In the genomic region with DNA sequence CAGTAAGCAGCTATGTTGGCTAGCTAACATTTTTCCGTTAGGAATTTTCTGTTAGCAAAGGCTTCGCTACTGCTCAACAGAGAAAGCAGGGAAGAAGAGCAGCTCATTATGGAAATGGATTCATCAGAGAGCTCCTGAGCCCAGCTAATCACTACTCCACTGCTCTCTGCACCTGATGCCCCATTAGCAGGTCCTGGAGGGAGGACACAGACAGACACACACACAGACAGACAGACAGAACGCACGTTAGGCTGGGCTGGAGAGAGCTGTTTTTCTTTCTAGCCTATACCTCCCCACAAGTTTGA, we compare ENCODE assay signal across 10 mouse cellular contexts. TPM values are rescaled to one million over a fixed set of nuclear protein-coding genes. Genes with fewer than 3 reads are reported as not detected.
DNase-seq lines count a peak whose midpoint lies in the region; ATAC-seq and TF ChIP-seq lines count a peak whose summit lies in the region.
"Had no signal": no experiment of that assay in that cellular context is flagged by ENCODE, and none has a peak within 500 bp of the region (broad histone marks: within the 10 kb centered on the region; RNA-seq: fewer than 3 reads in every experiment).

No protein-coding gene starts in this region.

- in situ Hi-C loops in ES-E14 (cut with MboI; ENCODE audit: low sequenced_read_pairs in 2 of 2, unreplicated experiment in 2 of 2) = no loop called here

- H3K9ac ChIP-seq in heart, embryonic 14.5 days (ENCODE audit: low read length) = peak overlapping the region; percentile 75
- 0 out of 2 replicates have a peak overlapping the region, but pooled peaks have one; percentile 0 for H3K9ac ChIP-seq in ES-E14 (ENCODE audit: insufficient read depth, low read depth, low read length, poor library complexity, severe bottlenecking)
- peak overlapping the region; percentile 60 for H3K9ac ChIP-seq in forebrain, embryonic 16.5 days (replicated peaks; ENCODE audit: low read depth, low read length)

- intact Hi-C loops in heart, postnatal 10 days (cut with DNase I) = no loop called here

- H3K4me3 ChIP-seq in heart, embryonic 14.5 days (ENCODE audit: control insufficient read depth in 1 of 2, insufficient read depth in 1 of 2, low read depth in 1 of 2, low read length in 2 of 2) = no peak overlapping the region
- H3K4me3 ChIP-seq in ES-E14 (ENCODE audit: insufficient read depth in 1 of 2, low read depth in 1 of 2, low read length in 2 of 2, poor library complexity in 1 of 2, severe bottlenecking in 1 of 2) = no peak overlapping the region
- no peak overlapping the region for H3K4me3 ChIP-seq in forebrain, embryonic 16.5 days (replicated peaks; ENCODE audit: low read length)
- H3K4me3 ChIP-seq in midbrain, embryonic 10.5 days = no peak overlapping the region

- H3K36me3 ChIP-seq in heart, embryonic 14.5 days (ENCODE audit: control insufficient read depth, insufficient read depth, low read length) = peaks cover 64% of the 10 kb centered on the region
- H3K36me3 ChIP-seq in ES-E14 (ENCODE audit: control insufficient read depth, insufficient read depth, low read length, poor library complexity, severe bottlenecking) = peaks cover 56% of the 10 kb centered on the region
- peaks cover 24% of the 10 kb centered on the region for H3K36me3 ChIP-seq in forebrain, embryonic 16.5 days (ENCODE audit: control insufficient read depth, insufficient read depth)
- H3K36me3 ChIP-seq in midbrain, embryonic 10.5 days = peaks cover 70% of the 10 kb centered on the region

- no peaks in the 10 kb centered on the region for H3K9me3 ChIP-seq in heart, embryonic 14.5 days (ENCODE audit: control insufficient read depth, low read length)
- no peaks in the 10 kb centered on the region for H3K9me3 ChIP-seq in ES-E14 (ENCODE audit: control insufficient read depth, insufficient read depth, low read depth, low read length)
- H3K9me3 ChIP-seq in forebrain, embryonic 16.5 days (ENCODE audit: control insufficient read depth, low read length) = no peaks in the 10 kb centered on the region
- H3K9me3 ChIP-seq in midbrain, embryonic 10.5 days (replicated peaks) = no peaks in the 10 kb centered on the region

- DNase-seq in heart, postnatal 10 days = no peak
- no peak for DNase-seq in ES-E14 (ENCODE audit: low read depth, low spot score)
- no peak for DNase-seq in midbrain, embryonic 10.5 days (ENCODE audit: low spot score)
- DNase-seq in adrenal gland, adult 2 months = no peak
- no peak for DNase-seq in frontal cortex, postnatal 10 days (ENCODE audit: low spot score in 2 of 2)
- DNase-seq in spleen, postnatal 10 days (ENCODE audit: low spot score in 2 of 2) = no peak
- DNase-seq: thymus, adult 2 months had no signal

- WGBS in heart, embryonic 14.5 days = 26% methylated on average over 4 of the region's 4 CpGs
- WGBS in forebrain, embryonic 16.5 days = 36% methylated on average over 4 of the region's 4 CpGs
- 70% methylated on average over 4 of the region's 4 CpGs for WGBS in midbrain, embryonic 10.5 days

- no peak for ATAC-seq in heart, embryonic 14.5 days (ENCODE audit: insufficient number of reproducible peaks, insufficient read depth, low FRiP score, low read depth)
- peak; percentile 6 for ATAC-seq in forebrain, embryonic 16.5 days

- peak overlapping the region; percentile 99 for H3K27ac ChIP-seq in heart, embryonic 14.5 days (replicated peaks in 1 of 2; ENCODE audit: control insufficient read depth in 1 of 2, insufficient read depth in 1 of 2, low read depth in 2 of 2, low read length in 2 of 2)
- no peak overlapping the region for H3K27ac ChIP-seq in ES-E14 (ENCODE audit: insufficient read depth, low read depth, low read length, poor library complexity, severe bottlenecking)
- H3K27ac ChIP-seq in forebrain, embryonic 16.5 days (ENCODE audit: low read length) = peak overlapping the region; percentile 98
- peak overlapping the region; percentile 76 for H3K27ac ChIP-seq in midbrain, embryonic 10.5 days (replicated peaks)

- H3K4me2 ChIP-seq in heart, embryonic 14.5 days (ENCODE audit: low read length) = peak overlapping the region; percentile 57
- H3K4me2 ChIP-seq in forebrain, embryonic 16.5 days (ENCODE audit: low read length) = no peak overlapping the region

- peaks cover 40 to 54% of the 10 kb centered on the region in 2 experiments for H3K4me1 ChIP-seq in heart, embryonic 14.5 days (ENCODE audit: control insufficient read depth in 2 of 2, insufficient read depth in 2 of 2, low read length in 2 of 2)
- peaks cover 6 to 13% of the 10 kb centered on the region in 2 experiments; a peak in 2 of 4 replicates for H3K4me1 ChIP-seq in ES-E14 (ENCODE audit: control insufficient read depth in 2 of 2, insufficient read depth in 2 of 2, low read length in 2 of 2, poor library complexity in 1 of 2)
- peaks cover 36% of the 10 kb centered on the region for H3K4me1 ChIP-seq in forebrain, embryonic 16.5 days (replicated peaks; ENCODE audit: control insufficient read depth, insufficient read depth, low read length)
- peaks cover 39% of the 10 kb centered on the region for H3K4me1 ChIP-seq in midbrain, embryonic 10.5 days

- H3K27me3 ChIP-seq in heart, embryonic 14.5 days (ENCODE audit: control insufficient read depth, insufficient read depth, low read length) = no peaks in the 10 kb centered on the region
- no peaks in the 10 kb centered on the region for H3K27me3 ChIP-seq in forebrain, embryonic 16.5 days (replicated peaks; ENCODE audit: control insufficient read depth, insufficient read depth, low read length)
- no peaks in the 10 kb centered on the region for H3K27me3 ChIP-seq in midbrain, embryonic 10.5 days (ENCODE audit: low read depth, poor library complexity, severe bottlenecking)

TF ChIP-seq in ES-E14, 5 proteins besides CTCF, POLR2A, EP300 and RAD21:
- no peak for TF ChIP-seq ZNF384 (IDR thresholded peaks at IDR 0.05; ENCODE audit: low read depth, low read length)
- TF ChIP-seq CHD2 (IDR thresholded peaks at IDR 0.05; ENCODE audit: low read depth, low read length) = no peak
- TF ChIP-seq MAFK (IDR thresholded peaks at IDR 0.05; ENCODE audit: insufficient read depth, low read depth, low read length) = no peak
- no peak for TF ChIP-seq HCFC1 (IDR thresholded peaks at IDR 0.05; ENCODE audit: borderline replicate concordance, insufficient read depth, low read length)
- TF ChIP-seq ZC3H11A (IDR thresholded peaks at IDR 0.05; ENCODE audit: borderline replicate concordance, low read depth, low read length) = no peak

RNA-seq across cellular contexts. Expression of a gene that starts 26.2 kb away (rescaled TPM):
- 49.5 and 50.8 TPM in 2 replicates for polyA plus RNA-seq in heart, embryonic 14.5 days (2014; fragmentation: Nextera tagmentation; extraction: Ambion mirVana)
- 10 to 100 TPM; 48.0 to 54.2 TPM for total RNA-seq in heart, postnatal 10 days (2021)
- 52.9 and 72.6 TPM in 2 replicates for total RNA-seq in ES-E14 (2012; rRNA removed)
- polyA plus RNA-seq in forebrain, embryonic 16.5 days (2015; fragmentation: Nextera tagmentation; extraction: Ambion mirVana) = 45.9 and 52.5 TPM in 2 replicates
- polyA plus RNA-seq in midbrain, embryonic 10.5 days (2016; fragmentation: Nextera tagmentation; extraction: Ambion mirVana) = 52.4 and 53.7 TPM in 2 replicates
- 10 to 100 TPM; 76.9 to 91.2 TPM for total RNA-seq in adrenal gland, adult 2 months (2021)
- polyA plus RNA-seq in adrenal gland, adult 2 months (2012; rRNA removed) = 204 and 210 TPM in 2 replicates
- total RNA-seq: megakaryocyte, adult 5-6 weeks had no signal

RNA-seq across cellular contexts. Expression of a gene that starts 26.6 kb away (rescaled TPM):
- not detected in 2 replicates for polyA plus RNA-seq in heart, embryonic 14.5 days (2014; fragmentation: Nextera tagmentation; extraction: Ambion mirVana)
- under 1 TPM in 1 of 2 experiments, not detected in 1; 0.40 TPM for total RNA-seq in heart, postnatal 10 days (2021)
- 0.22 and 0.48 TPM in 2 replicates for total RNA-seq in ES-E14 (2012; rRNA removed)
- not detected in 2 replicates for polyA plus RNA-seq in forebrain, embryonic 16.5 days (2015; fragmentation: Nextera tagmentation; extraction: Ambion mirVana)
- not detected in 2 replicates for polyA plus RNA-seq in midbrain, embryonic 10.5 days (2016; fragmentation: Nextera tagmentation; extraction: Ambion mirVana)
- total RNA-seq in adrenal gland, adult 2 months (2021) = under 1 TPM in 1 of 2 experiments, not detected in 1; 0.90 TPM
- polyA plus RNA-seq in adrenal gland, adult 2 months (2012; rRNA removed) = 0.51 and 0.67 TPM in 2 replicates
- total RNA-seq: megakaryocyte, adult 5-6 weeks had no signal

Comparison
In these comparisons a context has a peak if more than half of its experiments do, and no peak if none do; other contexts are left out.
1. H3K9ac ChIP-seq: peak in every context shown above with its lines; median percentile 75 in heart, embryonic 14.5 days; 60 in forebrain, embryonic 16.5 days; 0 in ES-E14.